Mouse (Mus musculus) frontal cortex, postnatal 10 days (tissue): ENCODE results near the gene Gm13691.
"Not testable (repeated sequence)": the region's sequence is repeated elsewhere in the genome, so short reads cannot be mapped to it uniquely, and the experiment has no call there.

ENCODE experiments used
- DNase-seq, 2 experiments: peaks; one replicate each; pipeline ENCODE4 v3.0.0; 2022; ENCODE audit warnings: low spot score in 2 of 2, mixed read lengths in 1 of 2

Gene Gm13691

GRCm38 (mm10) chr2:84032505-84032904 lies 42.2 kb downstream of the Gm13691 start:
- peak in 1 of 2 experiments; percentile 14 for DNase-seq

- DNase-seq = no peak
Observed at GRCm38 (mm10) chr2:84035997-84036396, 45.6 kb downstream of the Gm13691 start.

- no peak for DNase-seq
Observed at GRCm38 (mm10) chr2:84037304-84037703, 47.0 kb downstream of the Gm13691 start.

- DNase-seq = not testable (repeated sequence)
Observed at GRCm38 (mm10) chr2:84037943-84038342, 47.6 kb downstream of the Gm13691 start.

DNA sequence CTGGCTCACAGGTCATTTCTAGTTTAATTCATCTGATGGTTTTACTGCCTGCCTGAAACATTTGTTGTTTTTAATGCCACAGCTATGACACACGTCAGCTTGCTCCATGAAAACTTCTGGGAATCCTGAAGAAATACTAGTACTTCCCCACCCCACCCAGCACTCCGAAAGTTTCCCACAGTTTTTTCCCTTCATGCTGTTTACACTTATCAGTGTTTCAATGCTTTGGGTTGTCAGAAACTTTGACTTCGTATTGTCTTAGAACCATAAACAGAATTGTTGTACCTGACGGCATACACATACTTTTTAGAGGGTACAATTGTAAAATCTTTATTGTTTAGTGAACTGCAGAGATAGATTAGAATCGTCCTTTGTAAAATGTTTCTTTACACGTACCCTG lies 48.9 kb downstream of the Gm13691 start:
- DNase-seq = no peak
